Mouse (Mus musculus): ENCODE measurements at regions not wholly inside any gene's neighbourhood (a gene's known extent, or its start where the extent isn't known, plus 50 kb on each side); places are given as distances from the start of the nearest gene placed in this dataset.
A peak's percentile ranks its signal among the peaks of the same experiment; 100 is the strongest.

GRCm38 (mm10) chr5:51853456-51854124 lies 286.1 kb upstream of the Ppargc1a start:
- Histone ChIP-seq H3K4me3 (no peak overlapping the region), H3K4me1 (0 out of 2 replicates have a peak, but pooled peaks cover 7% of the 10 kb centered on the region), H3K9me3 (replicated peaks) (no peaks in the 10 kb centered on the region), H3K27me3 (replicated peaks) (no peaks in the 10 kb centered on the region), H3K36me3 (no peaks in the 10 kb centered on the region), H3K4me2 (0 out of 2 replicates have a peak overlapping the region, but pooled peaks have one; percentile 8), H3K9ac (no peak overlapping the region), H3K27ac (no peak overlapping the region)
- no peak for ATAC-seq
- WGBS (ENCODE audit: insufficient replicate concordance) = 60% methylated on average over 9 of the region's 9 CpGs

GRCm38 (mm10) chr5:51850091-51850490 lies 282.6 kb upstream of the Ppargc1a start:
- H3K4me1 ChIP-seq = 0 out of 2 replicates have a peak, but pooled peaks cover 7% of the 10 kb centered on the region
- no peaks in the 10 kb centered on the region for H3K36me3 ChIP-seq
- H3K9me3 ChIP-seq (replicated peaks) = no peaks in the 10 kb centered on the region
- ATAC-seq = no peak
- H3K9ac ChIP-seq = no peak overlapping the region
- H3K4me3 ChIP-seq = no peak overlapping the region
- H3K4me2 ChIP-seq = no peak overlapping the region
- 83% methylated on average over 9 of the region's 9 CpGs for WGBS (ENCODE audit: insufficient replicate concordance)
- no peaks in the 10 kb centered on the region for H3K27me3 ChIP-seq (replicated peaks)
- H3K27ac ChIP-seq = no peak overlapping the region

DNA sequence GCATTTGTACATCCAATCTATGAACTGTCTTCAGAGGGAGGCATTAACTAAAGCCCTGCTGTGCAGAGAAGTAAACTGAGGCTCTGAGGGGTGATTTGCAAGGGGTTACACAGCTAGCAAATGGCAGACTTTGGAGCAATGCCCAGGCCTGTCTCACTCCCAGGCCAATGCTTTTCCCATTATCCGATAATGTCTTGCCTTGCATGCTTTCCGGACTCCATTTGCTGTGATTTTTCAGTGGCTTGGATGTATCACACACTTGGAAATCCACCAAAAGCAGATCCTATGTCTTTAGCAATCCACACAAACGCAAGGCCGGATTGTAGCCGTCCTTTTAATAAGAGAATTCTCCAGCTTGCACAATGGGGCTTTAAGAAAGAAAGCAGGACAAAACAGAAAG lies 281.7 kb upstream of the Ppargc1a start:
- WGBS (ENCODE audit: insufficient replicate concordance) = 76% methylated on average over 5 of the region's 5 CpGs
- Histone ChIP-seq H3K27me3 (replicated peaks) (no peaks in the 10 kb centered on the region), H3K4me1 (0 out of 2 replicates have a peak, but pooled peaks cover 7% of the 10 kb centered on the region), H3K9ac (no peak overlapping the region), H3K9me3 (replicated peaks) (no peaks in the 10 kb centered on the region), H3K27ac (no peak overlapping the region), H3K36me3 (no peaks in the 10 kb centered on the region), H3K4me3 (no peak overlapping the region), H3K4me2 (no peak overlapping the region)
- no peak for ATAC-seq

DNA sequence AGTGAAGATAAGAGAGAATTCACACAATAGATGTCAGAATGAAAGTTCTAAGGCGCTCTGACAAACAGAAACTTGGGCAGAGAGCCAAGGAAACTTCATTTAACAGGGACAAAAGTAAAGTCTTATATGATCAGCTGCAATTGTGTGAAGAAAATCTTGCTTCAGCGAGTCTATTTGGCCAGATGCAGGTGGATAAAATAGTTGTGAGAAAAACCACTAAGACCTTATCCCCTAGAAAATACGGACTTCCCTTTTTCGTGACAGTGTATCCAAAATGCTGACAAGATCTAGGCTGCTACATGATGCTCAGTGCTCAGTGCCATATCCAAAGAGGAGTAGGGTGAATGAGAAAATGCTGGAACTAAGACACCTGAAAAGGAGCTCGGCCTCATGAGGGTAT lies 274.7 kb upstream of the Ppargc1a start:
- Histone ChIP-seq H3K4me1 (peaks cover 26% of the 10 kb centered on the region), H3K27ac (peak overlapping the region; percentile 75; the same call in 1 of the 2 replicates), H3K36me3 (no peaks in the 10 kb centered on the region), H3K4me2 (no peak overlapping the region), H3K9ac (no peak overlapping the region), H3K4me3 (no peak overlapping the region), H3K9me3 (replicated peaks) (no peaks in the 10 kb centered on the region), H3K27me3 (replicated peaks) (no peaks in the 10 kb centered on the region)
- WGBS (ENCODE audit: insufficient replicate concordance) = 43% methylated on average over 5 of the region's 5 CpGs
- no peak for ATAC-seq

- Histone ChIP-seq H3K4me3 (no peak overlapping the region), H3K27ac (peak overlapping the region; percentile 75; the same call in 1 of the 2 replicates), H3K27me3 (replicated peaks) (no peaks in the 10 kb centered on the region), H3K9ac (no peak overlapping the region), H3K4me2 (0 out of 2 replicates have a peak overlapping the region, but pooled peaks have one; percentile 45), H3K4me1 (peaks cover 26% of the 10 kb centered on the region), H3K36me3 (no peaks in the 10 kb centered on the region), H3K9me3 (replicated peaks) (no peaks in the 10 kb centered on the region)
- 41% methylated on average over 2 of the region's 2 CpGs for WGBS (ENCODE audit: insufficient replicate concordance)
- ATAC-seq = peak; percentile 67
These were observed 274.2 kb upstream of the Ppargc1a start for GRCm38 (mm10) chr5:51841763-51842162.

- Histone ChIP-seq H3K4me3 (no peak overlapping the region), H3K27me3 (replicated peaks) (no peaks in the 10 kb centered on the region), H3K27ac (peak overlapping the region; percentile 75), H3K9me3 (replicated peaks) (no peaks in the 10 kb centered on the region), H3K36me3 (no peaks in the 10 kb centered on the region), H3K4me1 (peaks cover 26% of the 10 kb centered on the region), H3K9ac (no peak overlapping the region), H3K4me2 (peak overlapping the region; percentile 45)
- WGBS (ENCODE audit: insufficient replicate concordance) = 46% methylated on average over 11 of the region's 11 CpGs
- peak; percentile 96 for ATAC-seq
These were observed 273.3 kb upstream of the Ppargc1a start for GRCm38 (mm10) chr5:51840638-51841329.

- H3K9ac ChIP-seq = no peak overlapping the region
- peaks cover 26% of the 10 kb centered on the region for H3K4me1 ChIP-seq
- no peak for ATAC-seq
- H3K4me2 ChIP-seq = no peak overlapping the region
- no peaks in the 10 kb centered on the region for H3K9me3 ChIP-seq (replicated peaks)
- H3K27ac ChIP-seq = no peak overlapping the region
- H3K4me3 ChIP-seq = no peak overlapping the region
- H3K27me3 ChIP-seq (replicated peaks) = no peaks in the 10 kb centered on the region
- no peaks in the 10 kb centered on the region for H3K36me3 ChIP-seq
- 62% methylated on average over 4 of the region's 4 CpGs for WGBS (ENCODE audit: insufficient replicate concordance)
These were observed 271.8 kb upstream of the Ppargc1a start for GRCm38 (mm10) chr5:51839292-51839691.

GRCm38 (mm10) chr5:51830551-51830950 lies 263.0 kb upstream of the Ppargc1a start:
- no peak overlapping the region for H3K9ac ChIP-seq
- no peaks in the 10 kb centered on the region for H3K27me3 ChIP-seq (replicated peaks)
- H3K4me3 ChIP-seq = no peak overlapping the region
- no peaks in the 10 kb centered on the region for H3K36me3 ChIP-seq
- 0 out of 2 replicates have a peak overlapping the region, but pooled peaks have one; percentile 15 for H3K27ac ChIP-seq
- H3K4me2 ChIP-seq = no peak overlapping the region
- H3K9me3 ChIP-seq (replicated peaks) = no peaks in the 10 kb centered on the region
- H3K4me1 ChIP-seq = peaks cover 30% of the 10 kb centered on the region
- 62% methylated on average over 6 of the region's 6 CpGs for WGBS (ENCODE audit: insufficient replicate concordance)
- no peak for ATAC-seq

DNA sequence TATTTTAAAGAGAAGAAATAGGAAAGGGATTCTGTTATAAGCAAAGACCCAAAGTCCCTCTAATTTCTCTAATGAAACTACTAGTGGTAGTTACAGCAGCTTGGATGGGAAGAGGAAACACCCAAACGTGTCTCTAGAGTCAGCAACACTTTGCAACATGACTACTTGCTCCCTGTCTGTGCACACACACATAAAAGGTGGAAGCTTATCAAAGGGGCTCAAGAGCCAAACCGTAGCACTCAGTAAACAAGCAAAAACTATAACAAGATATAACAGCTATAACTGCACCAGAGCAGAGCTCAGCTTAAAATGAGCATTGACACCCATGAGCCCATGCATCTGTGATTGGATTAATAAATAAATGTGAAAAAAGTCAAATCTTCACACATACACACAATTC lies 262.5 kb upstream of the Ppargc1a start:
- Histone ChIP-seq H3K27ac (0 out of 2 replicates have a peak overlapping the region, but pooled peaks have one; percentile 53), H3K4me2 (no peak overlapping the region), H3K27me3 (replicated peaks) (no peaks in the 10 kb centered on the region), H3K9me3 (replicated peaks) (no peaks in the 10 kb centered on the region), H3K9ac (no peak overlapping the region), H3K4me1 (peaks cover 35% of the 10 kb centered on the region), H3K4me3 (no peak overlapping the region), H3K36me3 (no peaks in the 10 kb centered on the region)
- 44% methylated on average over 2 of the region's 2 CpGs for WGBS (ENCODE audit: insufficient replicate concordance)
- no peak for ATAC-seq

DNA sequence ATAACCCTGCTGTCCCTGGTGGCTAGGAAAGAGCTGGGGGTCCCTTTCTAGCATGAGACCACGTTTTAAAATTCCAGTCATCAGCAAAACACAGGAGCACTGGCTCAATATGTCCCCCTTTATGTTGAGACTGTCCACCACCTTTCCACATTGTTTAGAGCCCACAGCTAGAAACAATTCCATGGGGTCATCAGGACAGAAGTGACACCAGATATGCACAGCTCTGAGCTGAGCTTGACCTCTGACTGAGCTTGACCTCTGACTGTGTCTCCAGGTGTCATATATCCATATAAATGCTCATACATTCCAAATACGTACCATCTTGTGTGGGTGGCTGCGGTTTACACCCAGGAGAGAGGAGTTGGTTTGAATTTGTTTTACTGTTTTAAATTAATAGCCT lies 262.1 kb upstream of the Ppargc1a start:
- Histone ChIP-seq H3K36me3 (no peaks in the 10 kb centered on the region), H3K4me3 (no peak overlapping the region), H3K27ac (peak overlapping the region; percentile 53), H3K4me1 (peaks cover 39% of the 10 kb centered on the region), H3K9me3 (replicated peaks) (no peaks in the 10 kb centered on the region), H3K27me3 (replicated peaks) (no peaks in the 10 kb centered on the region), H3K9ac (no peak overlapping the region), H3K4me2 (no peak overlapping the region)
- WGBS (ENCODE audit: insufficient replicate concordance) = 68% methylated on average over 3 of the region's 3 CpGs
- no peak for ATAC-seq

DNA sequence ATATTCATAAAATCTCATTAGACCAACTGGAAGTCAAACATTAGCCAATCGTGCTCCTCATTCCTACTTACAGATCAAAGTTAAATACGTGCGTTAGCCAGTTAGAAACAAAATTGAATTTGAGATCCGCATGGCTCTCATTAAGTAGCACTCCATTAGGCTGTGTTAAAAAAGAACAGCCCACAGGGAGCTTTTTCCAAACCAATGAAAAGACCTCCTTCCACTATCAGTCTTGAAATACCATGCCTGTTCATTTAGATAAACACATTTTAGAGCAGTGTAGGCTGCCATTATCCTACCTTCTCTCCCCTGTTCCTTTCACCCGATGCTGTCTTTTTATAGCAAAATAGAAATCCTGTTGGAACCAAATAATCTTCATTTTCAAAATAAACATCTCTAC lies 261.5 kb upstream of the Ppargc1a start:
- no peak overlapping the region for H3K9ac ChIP-seq
- H3K4me3 ChIP-seq = no peak overlapping the region
- WGBS (ENCODE audit: insufficient replicate concordance) = 63% methylated on average over 5 of the region's 5 CpGs
- H3K9me3 ChIP-seq (replicated peaks) = no peaks in the 10 kb centered on the region
- H3K36me3 ChIP-seq = no peaks in the 10 kb centered on the region
- ATAC-seq = peak; percentile 92
- H3K27ac ChIP-seq = peak overlapping the region; percentile 73
- H3K4me2 ChIP-seq = peak overlapping the region; percentile 24
- peaks cover 45% of the 10 kb centered on the region for H3K4me1 ChIP-seq
- no peaks in the 10 kb centered on the region for H3K27me3 ChIP-seq (replicated peaks)

DNA sequence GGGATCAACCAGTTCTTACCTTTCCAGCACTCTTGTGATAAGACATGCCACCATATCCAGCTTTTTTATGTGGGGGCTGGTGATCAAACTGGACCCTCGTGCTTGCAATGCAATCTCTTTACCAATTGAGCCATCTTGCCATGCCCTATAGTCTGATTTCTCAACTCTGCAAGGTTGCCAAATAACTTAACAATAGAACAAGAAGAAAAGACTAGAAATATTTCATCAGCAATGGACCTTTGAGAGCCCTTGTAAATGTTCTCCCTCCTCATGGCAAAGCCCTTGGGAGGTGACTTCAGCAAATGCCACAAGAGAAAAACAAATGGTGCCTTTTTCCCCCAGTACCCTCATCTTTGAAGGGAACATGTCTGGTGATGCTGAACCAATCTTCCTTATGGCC lies 258.7 kb upstream of the Ppargc1a start:
- 65% methylated on average over 1 of the region's 1 CpGs for WGBS (ENCODE audit: insufficient replicate concordance)
- H3K4me1 ChIP-seq = peaks cover 47% of the 10 kb centered on the region
- H3K4me3 ChIP-seq = no peak overlapping the region
- no peak for ATAC-seq
- H3K27ac ChIP-seq = no peak overlapping the region
- H3K27me3 ChIP-seq (replicated peaks) = no peaks in the 10 kb centered on the region
- H3K9ac ChIP-seq = no peak overlapping the region
- no peaks in the 10 kb centered on the region for H3K36me3 ChIP-seq
- no peaks in the 10 kb centered on the region for H3K9me3 ChIP-seq (replicated peaks)
- H3K4me2 ChIP-seq = no peak overlapping the region
